Mouse (Mus musculus) left cerebral cortex, adult 11 months (tissue): ENCODE measurements around the gene Ifitm10.
"Not testable (repeated sequence)": the region's sequence is repeated elsewhere in the genome, so short reads cannot be mapped to it uniquely, and the experiment has no call there.

Experiments
- DNase-seq: peaks from one replicate; pipeline ENCODE4 v3.0.0; 2022; ENCODE audit warnings: low spot score

Ifitm10 gene

GRCm38 (mm10) chr7:142373641-142374412, at the start of gene Ifitm10:
Gene Ifitm10 (minus strand): TSS chr7:142373753.
- no peak for DNase-seq

- DNase-seq: no peak
These were observed 48.3 kb upstream of the Ifitm10 start for GRCm38 (mm10) chr7:142421826-142422225.

GRCm38 (mm10) chr7:142419887-142420286, 46.3 kb upstream of the Ifitm10 start:
- no peak for DNase-seq

GRCm38 (mm10) chr7:142418679-142419078, 45.1 kb upstream of the Ifitm10 start:
- DNase-seq: no peak

- no peak for DNase-seq
These were observed 44.5 kb upstream of the Ifitm10 start for GRCm38 (mm10) chr7:142418027-142418426.

- no peak for DNase-seq
These were observed 42.7 kb upstream of the Ifitm10 start for GRCm38 (mm10) chr7:142416225-142416624.

- DNase-seq: no peak
These were observed 41.8 kb upstream of the Ifitm10 start for GRCm38 (mm10) chr7:142415314-142415713.

- no peak for DNase-seq
These were observed 39.7 kb upstream of the Ifitm10 start for GRCm38 (mm10) chr7:142413285-142413684.

GRCm38 (mm10) chr7:142409603-142410002, 36.0 kb upstream of the Ifitm10 start:
- DNase-seq: no peak

- no peak for DNase-seq
These were observed 35.1 kb upstream of the Ifitm10 start for GRCm38 (mm10) chr7:142408686-142409085.

GRCm38 (mm10) chr7:142407935-142408334, 34.4 kb upstream of the Ifitm10 start:
- DNase-seq: no peak

- not testable (repeated sequence) for DNase-seq
These were observed 31.6 kb upstream of the Ifitm10 start for GRCm38 (mm10) chr7:142405134-142405533.

GRCm38 (mm10) chr7:142403591-142403990, 30.0 kb upstream of the Ifitm10 start:
- DNase-seq: no peak

GRCm38 (mm10) chr7:142400750-142401142, 27.2 kb upstream of the Ifitm10 start:
- DNase-seq: no peak

GRCm38 (mm10) chr7:142400112-142400749, 26.7 kb upstream of the Ifitm10 start:
- DNase-seq: no peak

- DNase-seq: no peak
These were observed 25.7 kb upstream of the Ifitm10 start for GRCm38 (mm10) chr7:142399250-142399649.

GRCm38 (mm10) chr7:142398052-142398451, 24.5 kb upstream of the Ifitm10 start:
- DNase-seq: no peak

GRCm38 (mm10) chr7:142396611-142397010, 23.1 kb upstream of the Ifitm10 start:
- no peak for DNase-seq

GRCm38 (mm10) chr7:142395472-142395871, 21.9 kb upstream of the Ifitm10 start:
- no peak for DNase-seq

- DNase-seq: no peak
These were observed 21.0 kb upstream of the Ifitm10 start for GRCm38 (mm10) chr7:142394261-142395190.

GRCm38 (mm10) chr7:142393191-142393590, 19.6 kb upstream of the Ifitm10 start:
- no peak for DNase-seq

- DNase-seq: no peak
These were observed 18.1 kb upstream of the Ifitm10 start for GRCm38 (mm10) chr7:142391609-142392008.
